Mouse (Mus musculus) embryonic stem cell, embryonic (primary cell): ENCODE measurements at regions not wholly inside any gene's neighbourhood (a gene's known extent, or its start where the extent isn't known, plus 50 kb on each side); places are given as distances from the start of the nearest gene placed in this dataset.

Source experiments
- CTCF ChIA-PET, 4 experiments: fragments of 300-600 bp in 2 of 4; fragments of 350-600 bp in 2 of 4; sonication (Branson Sonifier 250); formaldehyde crosslinking; loops; one replicate each; lab custom pipeline; 2022; ENCODE audit warnings: inconsistent platforms in 2 of 4; lab: Charles Lee
- POLR2A ChIA-PET, 4 experiments: fragments of 300-600 bp in 2 of 4; fragments of 350-600 bp in 2 of 4; sonication (Branson Sonifier 250); formaldehyde crosslinking; loops; one replicate each; lab custom pipeline; 2022; ENCODE audit warnings: antibody characterized with exemption in 4 of 4, inconsistent platforms in 1 of 4; lab: Charles Lee

DNA sequence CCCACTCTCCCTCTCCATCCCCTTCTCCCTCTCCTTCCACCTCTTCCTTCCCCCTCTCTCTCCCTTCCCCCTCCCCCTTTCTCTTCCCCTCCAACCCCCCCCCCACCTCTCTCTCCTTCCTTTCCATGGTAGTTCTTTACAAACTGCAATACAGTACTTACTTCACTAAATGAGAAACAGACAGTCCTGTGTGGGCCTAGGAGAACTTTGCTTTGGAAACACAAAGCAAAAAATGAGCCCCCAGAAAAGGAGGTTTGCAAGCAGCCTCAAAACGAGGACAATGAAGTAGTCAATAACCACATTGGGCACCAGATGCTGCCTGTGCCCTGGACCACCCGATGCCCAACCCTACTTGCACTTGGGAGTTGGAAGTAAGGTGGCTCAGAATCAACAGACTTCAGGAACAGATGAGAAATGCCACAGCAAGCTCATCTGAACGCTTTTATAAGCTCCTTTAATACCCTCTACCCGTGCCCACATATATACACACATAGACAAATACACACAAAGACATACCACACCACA is 256.5 kb upstream of the Habp2 start:
- ChIA-PET POLR2A (no interaction called here), CTCF (interaction anchor here in 1 of 4 experiments (1.2 kb wide), 1 partner anchor 24 kb away, joined by 3 read pairs; no protein-coding TSS in a partner anchor)

DNA sequence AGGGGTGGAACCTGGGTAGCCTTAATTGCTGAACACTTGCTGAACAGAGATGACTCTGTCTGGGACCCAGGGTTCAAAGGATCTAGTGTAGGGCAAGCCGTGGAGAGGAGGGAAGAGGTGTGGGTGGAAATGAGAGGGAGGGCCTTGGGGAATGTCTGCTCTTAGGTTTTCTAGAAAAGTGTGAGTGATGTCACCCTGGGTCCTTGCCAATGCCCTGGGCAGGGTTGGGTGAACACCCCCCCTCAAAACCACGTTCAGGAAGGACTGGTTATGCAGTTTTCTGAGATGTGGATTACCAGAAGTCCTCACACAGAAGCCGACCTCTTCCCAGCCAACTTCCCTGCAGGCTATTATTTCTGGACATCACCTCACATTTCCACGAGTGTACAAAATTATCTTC is 252.4 kb upstream of the Habp2 start:
- ChIA-PET CTCF (no interaction called here), POLR2A (no interaction called here)

DNA sequence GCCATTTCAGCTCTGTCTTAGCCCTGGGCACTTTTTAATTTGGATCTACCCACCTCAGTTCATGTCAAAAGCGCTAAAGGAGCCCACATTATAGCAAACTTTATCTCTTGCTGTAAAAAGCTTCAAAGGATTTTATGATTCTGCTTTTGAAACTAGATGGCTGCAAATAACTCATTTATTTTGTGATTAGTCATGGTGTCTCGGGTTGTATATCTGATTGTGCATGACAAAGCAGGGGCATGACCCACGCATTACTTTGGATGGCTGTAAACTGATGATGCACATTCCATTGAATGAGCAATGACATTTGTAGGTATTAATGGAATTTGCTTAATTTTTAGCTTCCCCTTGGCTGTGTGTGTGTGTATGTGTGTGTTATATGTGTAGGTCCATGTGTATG is 249.4 kb upstream of the Habp2 start:
- ChIA-PET POLR2A (no interaction called here), CTCF (interaction anchor here in 1 of 4 experiments (0.5 kb wide), 1 partner anchor 125 kb away, joined by 3 read pairs; no protein-coding TSS in a partner anchor)

DNA sequence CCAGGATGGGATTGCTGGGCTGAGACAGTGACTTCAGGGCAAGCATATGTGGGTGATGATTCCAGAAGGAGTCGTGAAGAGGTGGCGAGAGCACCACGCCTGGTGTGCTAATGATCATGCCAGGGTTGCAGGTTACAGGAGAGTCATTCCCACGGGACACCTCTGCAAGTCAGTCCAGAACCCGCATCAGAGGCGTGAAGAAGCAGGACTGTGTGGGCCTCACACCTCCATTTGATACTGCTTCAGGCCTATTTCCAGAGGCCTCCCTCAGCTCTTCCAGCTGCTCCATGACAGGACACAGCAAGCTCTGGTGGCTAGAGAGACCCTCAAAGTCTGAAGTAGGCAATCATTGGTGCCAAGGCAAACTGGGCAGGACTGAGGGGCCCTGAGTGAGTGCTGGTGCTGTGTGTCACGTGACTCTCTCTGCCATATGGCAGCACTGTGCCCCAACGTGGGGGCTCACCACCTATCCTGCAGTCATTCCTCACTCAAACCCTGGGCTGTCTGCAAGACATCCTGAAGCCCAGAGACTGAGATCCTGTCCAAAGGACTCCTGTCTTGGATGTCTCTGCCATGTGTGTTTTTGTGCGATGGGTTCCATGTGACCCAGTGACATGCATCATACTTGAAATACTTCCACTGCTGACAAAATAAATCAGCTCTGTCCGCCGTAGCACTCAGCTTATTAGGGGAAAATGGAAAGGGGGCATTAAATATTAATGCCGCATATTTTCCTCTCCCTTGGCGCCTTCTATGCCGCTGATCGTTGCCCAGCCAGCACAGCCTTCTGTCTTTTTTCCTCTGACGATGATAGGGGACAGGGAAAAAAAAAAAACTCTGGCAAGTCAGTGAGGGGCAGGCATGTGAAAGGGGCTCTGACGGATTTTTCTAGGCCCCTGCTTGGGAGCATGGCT is 247.6 kb upstream of the Habp2 start:
- POLR2A ChIA-PET, result interaction anchor here in 1 of 4 experiments (0.6 kb wide), 1 partner anchor 30 kb away, joined by 6 read pairs; no protein-coding TSS in a partner anchor

DNA sequence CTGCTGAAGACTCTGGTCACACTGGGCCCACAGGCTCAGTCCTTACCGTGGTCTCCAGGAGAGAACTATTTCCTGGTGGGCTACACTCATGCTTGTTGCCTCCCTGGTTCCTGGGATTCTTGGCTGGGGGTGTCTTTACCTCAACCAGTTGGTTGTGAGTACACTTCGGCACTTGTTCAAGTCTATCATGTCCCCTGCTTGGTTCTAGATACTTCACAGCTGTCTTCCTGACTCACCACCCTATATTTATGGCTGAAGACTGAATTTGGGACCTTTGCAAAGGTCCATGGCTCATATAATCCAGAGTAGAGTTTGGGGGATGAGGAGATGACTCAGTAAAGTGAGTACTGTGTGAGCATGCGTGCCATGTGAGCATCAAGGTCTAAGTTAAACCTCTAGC is 245.0 kb upstream of the Habp2 start:
- POLR2A ChIA-PET, result no interaction called here
- CTCF ChIA-PET, result no interaction called here

More for the DNA sequence above, 247.6 kb upstream of the Habp2 start:
- CTCF ChIA-PET, result interaction anchor here in 1 of 4 experiments (0.6 kb wide), 1 partner anchor 666 kb away, joined by 3 read pairs; no protein-coding TSS in a partner anchor

DNA sequence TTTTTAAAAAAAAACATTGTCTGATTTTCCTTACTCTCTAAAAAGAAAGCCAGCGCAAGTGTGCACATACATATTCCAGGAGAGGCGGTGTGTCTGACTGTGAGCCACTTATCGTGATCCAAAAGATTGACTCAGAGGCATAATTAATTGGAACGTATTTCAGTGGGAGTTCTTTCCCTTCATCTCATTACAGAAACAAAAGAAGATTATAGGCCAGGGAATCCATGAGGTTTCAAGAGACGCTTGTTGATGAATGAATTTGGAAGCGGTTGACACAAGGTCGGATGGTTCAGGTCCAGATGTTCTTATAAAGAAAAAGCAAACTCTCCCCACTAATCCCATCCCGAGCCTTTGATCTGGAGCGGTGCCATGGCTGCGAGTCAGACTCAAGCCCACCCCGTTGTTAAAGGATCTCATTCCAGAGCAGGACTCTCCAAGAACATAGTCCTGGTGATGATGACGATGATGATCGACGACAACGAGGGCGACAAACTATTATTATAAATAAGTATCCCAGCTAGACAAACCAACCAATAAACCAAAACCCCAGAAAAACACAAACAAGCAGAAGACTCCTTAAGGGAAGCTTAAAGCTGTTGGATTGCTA is 240.1 kb upstream of the Habp2 start:
- ChIA-PET POLR2A (no interaction called here), CTCF (no interaction called here)

DNA sequence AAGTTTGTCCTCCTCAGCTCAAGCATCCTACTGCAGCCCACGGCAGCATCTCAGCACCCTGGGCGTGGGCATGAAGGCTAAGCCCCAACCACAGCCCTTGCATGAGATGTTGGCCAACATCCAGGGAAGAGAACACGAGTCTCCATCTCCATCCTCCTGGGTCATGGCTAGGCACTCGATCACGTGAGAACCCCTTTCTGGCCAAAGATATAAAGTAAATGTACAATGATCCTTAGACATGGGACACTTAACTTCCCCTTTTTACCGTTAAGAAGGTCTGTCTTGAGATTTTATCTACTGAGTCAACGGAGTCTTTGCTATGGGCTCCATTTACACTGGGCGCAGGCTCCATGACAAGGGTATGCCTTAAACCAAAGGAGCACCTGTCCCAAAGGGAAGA is 232.8 kb upstream of the Habp2 start:
- ChIA-PET CTCF (no interaction called here), POLR2A (no interaction called here)

DNA sequence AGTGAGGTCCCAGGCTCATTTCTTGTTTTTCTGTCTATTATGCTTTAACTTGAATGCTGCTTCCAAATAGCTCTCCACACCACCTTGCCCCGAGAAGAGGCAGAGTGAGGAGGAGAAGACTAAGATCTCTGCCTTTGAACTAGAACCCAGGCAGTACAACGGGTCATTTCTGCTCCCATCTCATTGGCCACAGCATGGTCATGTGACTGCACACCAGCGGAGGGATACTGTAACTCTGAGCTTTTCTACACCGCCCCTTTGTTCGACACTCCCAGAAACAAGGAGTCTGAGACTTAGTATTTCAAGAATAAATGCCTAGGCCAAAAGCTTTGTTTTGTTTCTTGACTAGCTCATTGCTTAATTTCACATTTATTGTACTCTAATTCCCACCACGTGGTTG is 230.5 kb upstream of the Habp2 start:
- ChIA-PET POLR2A (interaction anchor here in 2 of 4 experiments (0.7 to 1.7 kb wide), 5 partner anchors 11 to 465 kb away, joined by 3 to 6 read pairs (median 3); no protein-coding TSS in a partner anchor), CTCF (interaction anchor here in 1 of 4 experiments (0.6 kb wide), 1 partner anchor 12 kb away, joined by 3 read pairs; no protein-coding TSS in a partner anchor)

DNA sequence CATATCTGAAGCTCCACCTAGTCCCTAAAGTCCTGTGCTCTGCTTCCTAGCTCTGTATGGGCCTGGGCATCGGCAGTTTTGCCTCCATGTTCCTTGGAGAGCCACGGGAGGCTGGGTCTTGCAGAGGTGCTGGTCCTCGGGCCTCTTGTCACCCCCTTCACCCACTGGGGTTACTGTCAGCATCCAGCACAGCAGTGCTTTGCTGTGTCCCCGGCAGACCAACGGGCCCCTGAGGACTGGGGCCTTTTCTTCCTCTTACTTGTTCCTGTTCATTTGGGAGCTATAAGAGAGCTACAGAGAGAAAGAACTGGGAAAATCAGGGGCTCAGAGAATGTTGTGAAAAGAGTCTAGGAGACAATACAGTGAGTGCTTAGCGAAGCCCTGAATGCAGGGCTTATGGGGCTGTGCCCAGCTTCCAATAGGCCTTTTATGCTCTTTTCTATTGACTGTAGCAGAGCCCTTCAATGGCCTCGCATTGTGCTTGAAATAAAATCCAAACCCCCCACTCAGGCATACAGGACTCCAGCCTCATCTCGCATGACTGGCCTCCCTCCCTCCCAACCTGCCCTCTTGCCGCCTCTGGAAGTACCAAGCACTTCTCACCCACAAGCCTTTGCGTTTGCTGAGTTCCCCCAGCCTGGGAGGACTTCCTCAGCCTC is 224.9 kb upstream of the Habp2 start:
- ChIA-PET CTCF (interaction anchor here in 1 of 4 experiments (0.5 kb wide), 1 partner anchor 182 kb away, joined by 3 read pairs; no protein-coding TSS in a partner anchor), POLR2A (interaction anchor here in 1 of 4 experiments (0.5 kb wide), 1 partner anchor 27 kb away, joined by 4 read pairs; no protein-coding TSS in a partner anchor)

DNA sequence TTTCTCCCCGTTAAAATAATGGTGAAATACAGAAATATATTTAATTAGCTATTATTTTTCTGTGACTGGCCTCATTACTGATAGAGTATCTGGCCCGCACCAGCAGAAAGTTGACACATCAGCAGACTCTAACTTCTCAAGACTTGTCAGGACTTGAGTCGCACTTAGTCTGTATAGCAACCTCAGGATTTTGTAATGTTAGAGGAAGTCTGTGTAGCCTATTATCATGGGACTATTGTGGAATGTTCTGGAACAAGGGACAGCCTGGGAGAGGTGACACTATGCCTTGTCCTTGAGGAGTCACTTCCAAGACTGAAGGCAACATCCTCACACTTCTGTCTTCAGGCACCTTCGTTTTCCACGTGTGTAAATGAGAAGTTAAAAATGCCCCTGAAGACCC is 223.8 kb upstream of the Habp2 start:
- CTCF ChIA-PET, result no interaction called here
- POLR2A ChIA-PET, result interaction anchor here in 1 of 4 experiments (0.6 kb wide), 2 partner anchors 35 to 639 kb away, joined by 3 read pairs; no protein-coding TSS in a partner anchor

DNA sequence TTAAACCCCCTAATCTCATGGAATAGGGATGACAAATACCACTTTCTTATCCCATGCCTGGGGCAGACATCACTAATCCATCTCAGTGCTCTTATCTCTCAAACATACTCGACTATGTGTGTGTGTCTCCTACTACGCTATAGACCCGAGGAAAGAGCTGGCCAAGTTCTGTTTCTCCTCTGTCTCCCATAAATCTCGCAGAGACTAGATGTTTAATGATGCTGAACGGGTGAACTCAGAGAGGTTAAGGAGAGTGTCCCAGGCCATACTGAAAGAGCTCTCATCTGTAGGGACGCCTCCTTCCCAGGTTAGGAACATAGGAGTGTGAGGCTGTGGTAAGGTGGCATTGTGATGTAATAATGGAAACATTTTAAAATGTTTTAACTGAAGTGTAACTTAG is 221.2 kb upstream of the Habp2 start:
- POLR2A ChIA-PET, result interaction anchor here in 1 of 4 experiments (0.6 kb wide), 1 partner anchor 577 kb away, joined by 3 read pairs; no protein-coding TSS in a partner anchor
- CTCF ChIA-PET, result no interaction called here

DNA sequence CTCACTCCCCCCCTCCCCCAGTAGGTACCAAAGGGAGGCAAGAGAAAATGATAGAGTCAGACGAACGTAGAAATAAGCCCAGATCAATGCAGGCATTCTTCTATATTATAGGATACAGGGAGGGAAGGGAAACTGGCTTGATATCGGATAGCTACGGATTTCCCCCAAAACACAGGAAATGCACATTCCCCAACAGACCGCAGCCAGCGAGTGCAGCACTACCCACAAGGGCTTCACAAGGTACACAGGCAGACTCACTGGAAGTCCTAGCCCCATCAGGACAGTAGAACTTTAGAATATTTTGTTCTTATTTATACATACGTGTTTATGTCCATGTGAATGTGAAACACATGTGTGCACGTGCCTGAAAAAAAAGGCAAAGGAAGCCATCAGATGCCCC is 218.8 kb upstream of the Habp2 start:
- ChIA-PET POLR2A (interaction anchor here in 1 of 4 experiments (1.7 kb wide), 1 partner anchor 12 kb away, joined by 5 read pairs; no protein-coding TSS in a partner anchor), CTCF (interaction anchor here in 2 of 4 experiments (0.7 kb wide), 2 partner anchors 12 to 634 kb away, joined by 3 read pairs; no protein-coding TSS in a partner anchor)

DNA sequence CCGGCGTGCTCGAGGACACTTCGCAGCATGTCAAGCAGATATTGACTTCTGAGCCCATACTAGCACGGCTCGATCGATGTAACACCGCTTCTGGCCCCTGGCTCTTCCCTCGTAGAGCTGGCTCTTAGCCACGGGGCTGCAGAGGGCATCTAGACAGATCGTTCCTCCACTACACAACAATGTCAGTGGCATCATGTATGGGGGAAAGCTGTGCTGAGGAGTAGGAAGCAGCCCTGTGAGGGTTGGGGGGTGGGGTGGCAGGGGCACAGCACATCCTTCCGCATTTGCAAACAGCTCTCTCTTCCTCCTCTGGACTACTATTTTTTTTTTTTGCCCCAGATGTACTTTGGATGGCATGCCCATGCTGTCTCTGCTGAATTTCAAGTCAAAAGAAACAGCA is 218.1 kb upstream of the Habp2 start:
- ChIA-PET POLR2A (interaction anchor here in 1 of 4 experiments (0.6 to 1.7 kb wide), 2 partner anchors 13 to 141 kb away, joined by 4 to 5 read pairs; no protein-coding TSS in a partner anchor), CTCF (interaction anchor here in 2 of 4 experiments (0.7 kb wide), 2 partner anchors 12 to 633 kb away, joined by 3 read pairs; no protein-coding TSS in a partner anchor)

DNA sequence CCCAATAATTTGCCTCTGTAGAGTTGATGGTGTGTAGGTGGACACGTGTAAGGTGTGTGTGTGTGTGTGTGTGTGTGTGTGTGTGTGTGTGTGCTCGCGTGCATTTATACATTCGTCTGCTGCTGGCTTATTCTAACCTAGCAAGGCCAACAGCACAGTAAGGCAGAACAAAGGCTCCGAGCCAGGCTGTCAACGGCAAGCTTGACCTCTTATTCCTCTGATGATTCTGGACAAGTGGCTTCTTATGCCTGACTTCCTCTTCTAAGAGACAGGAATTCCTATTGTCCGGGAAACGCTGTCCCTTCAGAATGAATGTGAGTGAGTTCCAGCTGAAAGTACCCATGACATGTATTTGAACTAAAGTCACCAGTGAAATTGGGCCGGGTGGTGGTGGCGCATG is 217.7 kb upstream of the Habp2 start:
- POLR2A ChIA-PET, result interaction anchor here in 2 of 4 experiments (0.6 to 1.7 kb wide), 4 partner anchors 13 to 1967 kb away, joined by 4 to 6 read pairs (median 5); no protein-coding TSS in a partner anchor
- CTCF ChIA-PET, result no interaction called here

DNA sequence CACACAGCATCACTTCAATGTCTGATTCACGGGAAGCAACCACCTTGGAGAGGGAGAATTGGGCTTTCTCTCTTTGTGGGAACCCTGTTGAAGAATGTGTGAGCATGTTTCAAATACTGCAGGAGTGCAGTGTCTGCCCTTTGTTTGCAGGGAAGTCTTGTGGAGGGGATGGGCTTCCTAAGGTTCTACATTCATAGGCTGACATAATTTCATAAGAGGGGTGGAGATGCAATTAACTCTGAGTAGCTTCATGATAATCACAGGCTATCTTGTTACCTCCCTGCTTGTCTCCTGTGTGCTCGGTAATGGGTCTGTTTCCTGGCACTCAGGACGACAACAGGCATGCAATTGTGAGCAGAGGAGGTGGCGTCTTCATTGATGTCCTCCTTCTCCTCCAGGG is 215.6 kb upstream of the Habp2 start:
- ChIA-PET POLR2A (no interaction called here), CTCF (no interaction called here)

DNA sequence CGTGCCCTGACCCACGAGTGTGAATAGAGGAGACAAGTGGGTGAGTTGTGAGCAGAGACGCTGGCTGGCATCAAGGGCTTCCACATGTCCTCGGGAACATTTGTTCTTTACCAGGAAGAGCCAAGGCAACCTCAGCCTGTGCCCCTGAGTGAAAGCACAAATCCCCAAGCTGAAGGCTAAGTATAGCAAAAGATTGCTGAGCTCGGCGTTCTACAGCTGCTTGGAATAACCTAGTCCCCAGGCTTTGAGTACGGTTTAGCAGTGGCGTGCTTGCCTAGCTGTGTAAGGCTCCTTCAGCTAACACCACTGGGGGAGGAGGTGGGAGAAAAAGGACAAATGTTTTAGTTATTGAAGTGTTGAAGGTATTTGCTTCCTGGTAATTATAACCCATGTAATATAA is 210.8 kb upstream of the Habp2 start:
- ChIA-PET CTCF (interaction anchor here in 1 of 4 experiments (0.7 kb wide), 1 partner anchor 82 kb away, joined by 8 read pairs; no protein-coding TSS in a partner anchor), POLR2A (no interaction called here)

DNA sequence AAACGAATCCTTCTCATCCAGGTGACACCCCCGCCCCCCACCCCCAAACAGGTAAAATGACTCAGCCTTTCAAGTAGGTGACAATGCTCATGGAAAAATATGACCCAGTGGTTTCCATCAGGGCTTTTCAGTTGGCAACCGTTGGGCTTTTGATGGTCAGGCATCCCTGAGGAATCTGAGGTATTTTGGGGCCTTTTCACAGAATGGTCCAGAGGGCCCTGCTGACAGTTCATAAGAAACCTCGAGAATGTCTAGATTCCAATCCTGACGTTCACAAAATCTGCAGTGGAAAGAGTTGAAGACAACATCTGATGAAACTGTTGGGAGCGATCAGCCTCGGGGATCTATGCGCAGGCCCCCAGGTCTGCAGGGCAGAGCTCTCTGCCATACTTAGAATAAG is 209.4 kb upstream of the Habp2 start:
- ChIA-PET CTCF (no interaction called here), POLR2A (no interaction called here)

DNA sequence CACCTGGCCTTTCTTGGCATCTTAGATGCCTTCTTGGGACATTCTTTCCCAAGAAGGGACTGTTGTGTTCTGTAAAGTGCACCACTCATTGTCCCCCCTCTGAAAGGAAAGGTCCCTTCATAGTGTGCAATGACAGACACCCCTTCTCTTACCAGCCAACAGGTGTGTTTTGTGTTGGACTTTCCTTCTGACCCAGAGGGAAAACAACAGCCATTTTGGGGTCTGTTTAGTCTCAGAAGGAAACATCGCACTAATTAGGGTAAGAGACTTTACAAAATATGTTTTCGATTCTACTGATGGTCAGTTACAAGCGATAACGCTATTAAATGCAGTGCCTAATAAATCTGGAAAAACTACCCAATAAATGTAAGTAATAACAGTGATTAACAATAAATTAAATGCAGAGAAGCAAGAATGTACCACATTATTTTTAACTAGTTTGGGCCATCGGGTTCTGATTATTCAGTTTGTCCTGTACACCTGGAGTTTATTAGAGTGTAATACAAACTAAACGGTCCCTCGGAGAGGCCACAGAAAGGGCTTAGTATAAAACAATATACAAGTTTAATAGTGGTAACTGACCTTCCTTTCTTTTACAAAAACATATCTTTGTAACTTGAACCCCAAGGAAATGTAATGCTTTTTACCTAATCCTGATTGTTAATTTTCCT is 200.4 kb upstream of the Habp2 start:
- CTCF ChIA-PET, result no interaction called here

More for the DNA sequence above, 200.4 kb upstream of the Habp2 start:
- POLR2A ChIA-PET, result no interaction called here
